Mouse (Mus musculus): ENCODE results near the gene Gemin5. TPM values are rescaled to one million over a fixed set of nuclear protein-coding genes. Genes with fewer than 3 reads are reported as not detected.

Gene Gemin5
- 10.2 TPM for polyA plus RNA-seq (2015; fragmentation: Illumina TruSeq; extraction: RNeasy Lipid Tissue Mini Kit (QIAGEN cat#74804); ENCODE audit: low read depth, low replicate concordance)

GRCm38 (mm10) chr11:58168167-58168915 is at the start of gene Gemin5:
Gemin5 (minus strand) TSS chr11:58168539.

GRCm38 (mm10) chr11:58199229-58200037 is 31.1 kb upstream of the Gemin5 start, which contains the start of the genes Igtp and Irgm2:
Igtp (plus strand) TSS chr11:58199556.
Irgm2 (plus strand) TSS chr11:58199618.

GRCm38 (mm10) chr11:58171459-58172091 is 3.2 kb upstream of the Gemin5 start, which contains the start of gene Mrpl22:
Mrpl22 (plus strand) TSS chr11:58171661.

GRCm38 (mm10) chr11:58103697-58104306 is 64.5 kb downstream of the Gemin5 start, which contains the start of gene Cnot8:
Cnot8 (plus strand) TSS chr11:58104153.

GRCm38 (mm10) chr11:58093021-58093528 is 75.3 kb downstream of the Gemin5 start, which contains the start of gene Gm12248:
Gm12248 (minus strand) TSS chr11:58093134.

Other genes with a start within 250 kb of the Gemin5 start
- gene Larp1, start 159.5 kb downstream of the Gemin5 start, polyA plus RNA-seq (2015; fragmentation: Illumina TruSeq; extraction: RNeasy Lipid Tissue Mini Kit (QIAGEN cat#74804); ENCODE audit: low read depth, low replicate concordance) = 44.1 TPM
- gene Gm12248, start 75.4 kb downstream of the Gemin5 start, polyA plus RNA-seq (2015; fragmentation: Illumina TruSeq; extraction: RNeasy Lipid Tissue Mini Kit (QIAGEN cat#74804); ENCODE audit: low read depth, low replicate concordance) = not detected
- gene Cnot8, start 64.4 kb downstream of the Gemin5 start, polyA plus RNA-seq (2015; fragmentation: Illumina TruSeq; extraction: RNeasy Lipid Tissue Mini Kit (QIAGEN cat#74804); ENCODE audit: low read depth, low replicate concordance) = 65.9 TPM
- 69.5 TPM for gene Mrpl22, start 3.1 kb upstream of the Gemin5 start, polyA plus RNA-seq (2015; fragmentation: Illumina TruSeq; extraction: RNeasy Lipid Tissue Mini Kit (QIAGEN cat#74804); ENCODE audit: low read depth, low replicate concordance)
- 6.6 TPM for gene Igtp, start 31.0 kb upstream of the Gemin5 start, polyA plus RNA-seq (2015; fragmentation: Illumina TruSeq; extraction: RNeasy Lipid Tissue Mini Kit (QIAGEN cat#74804); ENCODE audit: low read depth, low replicate concordance)
- 3.0 TPM for gene Irgm2, start 31.1 kb upstream of the Gemin5 start, polyA plus RNA-seq (2015; fragmentation: Illumina TruSeq; extraction: RNeasy Lipid Tissue Mini Kit (QIAGEN cat#74804); ENCODE audit: low read depth, low replicate concordance)
- not detected for gene 4930438A08Rik, start 106.3 kb upstream of the Gemin5 start, polyA plus RNA-seq (2015; fragmentation: Illumina TruSeq; extraction: RNeasy Lipid Tissue Mini Kit (QIAGEN cat#74804); ENCODE audit: low read depth, low replicate concordance)
- 26.8 TPM for gene Zfp692, start 138.5 kb upstream of the Gemin5 start, polyA plus RNA-seq (2015; fragmentation: Illumina TruSeq; extraction: RNeasy Lipid Tissue Mini Kit (QIAGEN cat#74804); ENCODE audit: low read depth, low replicate concordance)
- 35.8 TPM for gene Zfp672, start 161.8 kb upstream of the Gemin5 start, polyA plus RNA-seq (2015; fragmentation: Illumina TruSeq; extraction: RNeasy Lipid Tissue Mini Kit (QIAGEN cat#74804); ENCODE audit: low read depth, low replicate concordance)
- gene Sh3bp5l, start 162.2 kb upstream of the Gemin5 start, polyA plus RNA-seq (2015; fragmentation: Illumina TruSeq; extraction: RNeasy Lipid Tissue Mini Kit (QIAGEN cat#74804); ENCODE audit: low read depth, low replicate concordance) = 37.3 TPM
- not detected for gene Lypd8, start 210.5 kb upstream of the Gemin5 start, polyA plus RNA-seq (2015; fragmentation: Illumina TruSeq; extraction: RNeasy Lipid Tissue Mini Kit (QIAGEN cat#74804); ENCODE audit: low read depth, low replicate concordance)

Measured in brain, adult 10 weeks (tissue).